Mouse (Mus musculus): ENCODE measurements at regions not wholly inside any gene's neighbourhood (a gene's known extent, or its start where the extent isn't known, plus 50 kb on each side); places are given as distances from the start of the nearest gene placed in this dataset.

- DNase-seq (ENCODE audit: inconsistent ontology term): peak; percentile 53
These were observed 589.9 kb upstream of the Pdcd1 start for GRCm38 (mm10) chr1:94642296-94642695.

DNA sequence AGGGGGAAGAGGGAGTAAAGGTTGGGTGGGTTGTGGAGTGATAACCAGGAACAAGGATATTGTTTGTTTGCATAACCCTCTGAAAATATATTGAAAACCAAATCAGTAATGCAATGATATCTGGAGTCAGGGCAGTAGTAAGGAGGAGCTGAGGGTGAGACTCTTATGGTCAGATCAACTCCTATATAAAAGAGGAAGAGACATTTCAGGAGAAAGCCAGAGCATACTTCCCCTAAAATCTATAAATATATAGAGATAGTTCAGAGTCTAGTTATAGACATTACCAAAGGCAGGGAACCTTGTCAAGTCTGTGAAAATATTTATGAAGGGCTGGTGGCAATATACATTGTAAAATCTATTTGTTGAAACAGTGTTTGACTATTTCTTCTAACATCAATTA, 605.9 kb upstream of the Pdcd1 start:
- no peak for DNase-seq (ENCODE audit: inconsistent ontology term)

DNA sequence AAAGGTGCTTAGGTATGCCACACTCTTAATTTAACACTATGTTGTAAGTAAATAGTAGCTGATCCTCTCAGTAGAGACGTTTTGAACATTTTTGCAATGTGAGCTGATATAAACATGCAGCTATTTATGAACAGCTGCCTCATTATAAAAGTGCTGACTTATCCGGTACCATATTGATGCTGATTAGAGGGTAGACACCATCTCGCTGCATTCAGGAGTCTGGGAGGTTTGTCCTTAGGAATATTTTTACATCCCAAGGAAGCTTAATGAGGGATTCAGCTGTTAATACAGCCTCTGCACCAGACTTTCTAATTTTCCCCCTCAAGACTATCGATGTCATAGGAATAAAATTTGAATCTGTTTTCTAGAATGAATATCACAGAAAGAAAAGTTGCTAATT, 619.3 kb upstream of the Pdcd1 start:
- no peak for DNase-seq (ENCODE audit: inconsistent ontology term)

DNA sequence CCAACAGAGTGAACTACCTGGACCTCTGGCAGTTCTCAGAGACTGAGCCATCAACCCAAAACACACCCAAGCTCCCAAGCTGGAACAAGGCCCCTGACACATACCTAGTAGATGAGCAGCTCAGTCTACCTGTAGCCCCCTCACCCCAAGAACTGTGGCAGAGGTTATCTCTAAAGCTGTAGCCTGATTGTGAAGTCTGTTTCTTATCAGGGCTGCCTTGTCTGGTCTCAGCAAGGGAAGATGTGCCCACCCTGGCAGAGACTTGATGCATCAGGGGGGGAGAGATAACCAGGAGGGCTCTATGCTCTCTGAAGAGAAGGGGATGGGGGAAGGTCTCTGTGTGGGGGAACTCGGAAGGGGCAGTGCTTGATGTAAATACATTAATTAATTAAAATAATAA, 612.9 kb upstream of the Fam174a start:
- DNase-seq (ENCODE audit: inconsistent ontology term): no peak

DNA sequence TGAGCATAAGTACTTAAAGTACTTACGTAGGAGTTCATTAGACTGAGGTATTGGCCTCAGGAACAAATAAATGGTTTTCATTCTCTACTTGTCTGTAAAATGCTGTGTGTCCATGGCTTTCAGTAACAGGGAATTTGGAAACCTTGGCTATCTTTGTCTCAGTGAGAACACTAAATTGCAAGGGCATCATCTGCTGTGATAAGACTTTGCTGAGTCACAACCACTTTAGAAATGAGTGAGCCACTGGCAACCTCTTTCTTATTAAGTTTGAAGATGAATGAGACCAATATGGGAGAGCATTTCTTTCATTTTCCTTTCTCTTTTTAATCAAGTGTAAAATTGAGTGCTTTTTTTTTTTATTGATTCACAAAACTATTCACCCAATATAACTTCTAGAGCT, 611.7 kb upstream of the Fam174a start:
- no peak for DNase-seq (ENCODE audit: inconsistent ontology term)

- DNase-seq (ENCODE audit: inconsistent ontology term): no peak
These were observed 600.6 kb upstream of the Fam174a start for GRCm38 (mm10) chr1:94712812-94713211.

DNA sequence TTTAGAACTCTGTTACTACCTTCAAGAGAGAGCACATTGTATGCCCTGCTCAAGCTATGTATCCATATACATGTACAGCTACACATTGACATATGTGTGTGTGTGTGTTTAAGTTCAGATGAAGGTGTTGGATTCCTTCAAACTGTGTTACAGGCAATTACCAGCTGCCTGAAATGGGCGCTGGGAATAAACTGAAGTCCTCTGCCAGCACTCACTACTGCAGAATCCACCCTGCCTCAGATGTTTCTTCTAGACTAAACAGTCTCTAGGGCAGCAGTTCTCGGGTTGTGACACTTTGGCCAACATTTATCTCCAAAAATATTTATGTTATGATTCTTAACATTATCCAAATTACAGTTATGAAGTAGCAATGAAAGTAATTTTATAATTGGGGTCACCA, 595.7 kb upstream of the Fam174a start:
- no peak for DNase-seq (ENCODE audit: inconsistent ontology term)

GRCm38 (mm10) chr1:94753523-94753922, 559.9 kb upstream of the Fam174a start:
- no peak for DNase-seq (ENCODE audit: inconsistent ontology term)

GRCm38 (mm10) chr1:94789019-94789585, 524.3 kb upstream of the Fam174a start:
- DNase-seq (ENCODE audit: inconsistent ontology term): no peak

GRCm38 (mm10) chr1:94790604-94791003, 522.8 kb upstream of the Fam174a start:
- DNase-seq (ENCODE audit: inconsistent ontology term): no peak

DNA sequence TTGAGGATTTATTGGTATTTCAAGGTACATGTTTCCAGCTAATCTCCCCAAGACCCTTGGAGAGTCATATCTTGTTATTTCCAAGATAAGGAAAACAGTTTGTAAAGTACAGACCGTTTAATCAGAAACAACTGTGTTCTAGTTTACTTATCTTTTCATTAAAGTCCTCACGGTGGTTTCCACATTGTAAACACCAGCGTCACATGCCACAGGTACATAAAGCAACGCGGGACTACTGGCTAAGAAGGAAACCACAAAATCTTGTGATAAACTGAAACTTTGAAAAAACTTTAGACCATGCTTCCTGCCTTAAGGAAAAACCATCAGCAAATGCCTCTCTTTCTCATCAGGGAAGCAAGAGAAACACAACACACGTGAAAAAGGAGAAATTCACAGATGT, 522.4 kb upstream of the Fam174a start:
- DNase-seq (ENCODE audit: inconsistent ontology term): no peak

- peak; percentile 5 for DNase-seq (ENCODE audit: inconsistent ontology term)
These were observed 517.4 kb upstream of the Fam174a start for GRCm38 (mm10) chr1:94796028-94796427.

DNA sequence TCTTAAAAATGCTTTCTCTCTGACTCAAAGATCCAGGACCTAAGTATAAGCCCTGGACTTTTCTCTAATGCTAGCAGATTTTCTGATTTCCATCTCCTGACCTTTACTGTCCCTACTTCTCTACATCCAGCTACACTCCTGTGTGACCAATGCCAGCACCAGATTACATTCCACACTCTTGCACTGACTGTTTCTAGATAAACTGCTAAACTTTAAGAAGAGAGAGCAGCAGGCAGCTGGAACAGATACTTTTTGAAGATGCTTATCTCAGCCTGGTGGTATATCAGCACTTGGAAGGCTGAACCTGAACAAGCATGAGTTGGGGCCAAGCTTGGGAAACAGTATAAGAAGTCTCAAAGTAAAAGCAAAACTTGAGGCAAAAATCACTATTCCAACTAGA, 509.7 kb upstream of the Fam174a start:
- no peak for DNase-seq (ENCODE audit: inconsistent ontology term)

- DNase-seq (ENCODE audit: inconsistent ontology term): no peak
These were observed 508.5 kb upstream of the Fam174a start for GRCm38 (mm10) chr1:94804877-94805276.

GRCm38 (mm10) chr1:94827628-94828027, 485.8 kb upstream of the Fam174a start:
- no peak for DNase-seq (ENCODE audit: inconsistent ontology term)

DNA sequence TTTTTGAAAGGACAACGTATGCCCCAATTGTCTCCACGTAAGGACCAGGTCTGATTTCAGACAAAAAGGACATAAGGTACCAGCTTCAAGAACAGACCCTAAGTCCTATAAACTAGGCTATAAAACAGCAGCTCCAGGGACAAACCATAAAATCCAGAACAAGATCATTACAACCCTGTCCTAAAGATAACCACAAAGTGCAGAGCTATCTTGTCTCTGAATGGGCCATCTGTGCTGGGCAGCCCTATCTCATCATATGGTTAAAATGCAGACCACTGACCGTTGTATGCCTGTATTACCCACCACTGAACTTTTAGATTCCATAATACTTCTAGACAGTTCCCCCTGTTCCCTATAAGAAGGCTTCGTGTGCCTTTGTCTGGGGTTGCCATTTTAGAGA, 477.4 kb upstream of the Fam174a start:
- no peak for DNase-seq (ENCODE audit: inconsistent ontology term)

GRCm38 (mm10) chr1:94851522-94851921, 461.9 kb upstream of the Fam174a start:
- no peak for DNase-seq (ENCODE audit: inconsistent ontology term)

GRCm38 (mm10) chr1:94858464-94858863, 455.0 kb upstream of the Fam174a start:
- DNase-seq (ENCODE audit: inconsistent ontology term): no peak

GRCm38 (mm10) chr1:94868872-94869271, 444.6 kb upstream of the Fam174a start:
- no peak for DNase-seq (ENCODE audit: inconsistent ontology term)

DNA sequence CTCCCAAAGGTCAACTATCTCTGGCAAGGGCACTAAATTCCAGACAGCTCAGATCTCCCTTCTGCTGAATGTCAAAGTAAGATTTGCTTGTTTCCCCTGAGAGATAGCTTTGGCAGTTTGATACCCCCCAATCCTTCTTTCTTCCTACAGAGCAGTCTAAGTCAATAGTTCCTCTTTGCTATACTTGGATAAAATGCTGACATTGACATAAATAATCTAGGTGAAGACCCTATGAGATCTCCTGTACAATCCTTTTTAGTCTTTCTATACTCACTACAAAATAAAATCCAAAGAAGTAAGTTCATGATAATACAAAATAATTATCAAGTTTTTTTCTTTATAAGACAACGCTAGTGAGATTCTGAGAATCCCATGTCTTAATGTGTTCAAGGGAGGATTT, 432.9 kb upstream of the Fam174a start:
- no peak for DNase-seq (ENCODE audit: inconsistent ontology term)

DNA sequence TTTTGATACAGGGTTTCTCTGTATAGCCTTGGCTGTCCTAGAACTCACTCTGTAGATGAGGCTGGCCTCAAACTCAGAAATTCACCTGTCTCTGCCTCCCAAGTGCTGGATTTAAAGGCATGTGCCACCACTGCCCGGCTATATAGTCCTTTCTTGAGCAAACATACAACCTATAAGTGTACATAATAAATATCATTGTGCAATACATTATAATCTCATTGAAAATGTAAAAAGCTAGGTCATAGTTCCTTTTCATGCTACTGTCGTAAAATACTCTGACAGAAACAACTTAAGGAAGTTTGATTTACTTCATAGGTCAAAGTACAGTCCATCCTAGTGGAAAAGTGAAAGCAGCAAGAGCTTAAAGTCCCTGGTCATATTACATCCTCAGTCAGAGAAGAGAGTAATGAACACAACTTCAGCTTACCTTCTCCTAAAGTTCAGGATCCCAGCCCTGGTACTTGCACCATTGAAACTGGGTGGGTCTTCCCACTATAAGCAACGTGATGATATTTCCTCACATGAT, 408.4 kb upstream of the Fam174a start:
- no peak for DNase-seq (ENCODE audit: inconsistent ontology term)

DNA sequence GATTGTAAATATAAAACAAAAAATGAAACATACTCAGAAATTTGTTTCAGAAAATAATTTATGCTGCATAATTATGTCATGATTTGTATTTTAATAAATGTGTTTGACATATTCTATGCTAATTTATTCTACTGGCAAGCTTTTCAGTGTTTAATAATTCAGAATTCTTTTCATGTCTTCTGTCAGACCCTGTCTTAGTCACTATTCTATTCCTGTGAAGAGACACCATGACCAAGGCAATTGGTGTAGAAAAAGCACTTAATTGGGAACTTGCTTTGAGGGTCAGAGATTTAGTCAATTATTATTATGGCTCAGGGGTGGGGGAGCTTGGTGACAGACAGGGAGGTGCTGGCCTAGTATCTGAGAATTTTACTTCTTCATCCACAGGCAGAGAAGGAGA, 402.6 kb upstream of the Fam174a start:
- peak; percentile 16 for DNase-seq (ENCODE audit: inconsistent ontology term)

All from Muller cell, postnatal 12 days (primary cell).